Mouse (Mus musculus) cerebellum, adult 2 months (tissue): Measurements from ENCODE around the gene Gm3417.

ENCODE experiments used
- CTCF ChIP-seq: fragments of 200-500 bp; IDR thresholded peaks from 2 replicates; pipeline ENCODE4 v1.5.1; 2011; ENCODE audit warnings: low read depth, mild to moderate bottlenecking, control low read depth, low read length, moderate library complexity, borderline replicate concordance; ENCODE audit not compliant: insufficient read depth
- POLR2A ChIP-seq: fragments of 200-500 bp; IDR thresholded peaks from 2 replicates; pipeline ENCODE4 v1.6.1; 2011; ENCODE audit warnings: low read length, control low read depth, borderline replicate concordance; ENCODE audit not compliant: insufficient read depth

DNA sequence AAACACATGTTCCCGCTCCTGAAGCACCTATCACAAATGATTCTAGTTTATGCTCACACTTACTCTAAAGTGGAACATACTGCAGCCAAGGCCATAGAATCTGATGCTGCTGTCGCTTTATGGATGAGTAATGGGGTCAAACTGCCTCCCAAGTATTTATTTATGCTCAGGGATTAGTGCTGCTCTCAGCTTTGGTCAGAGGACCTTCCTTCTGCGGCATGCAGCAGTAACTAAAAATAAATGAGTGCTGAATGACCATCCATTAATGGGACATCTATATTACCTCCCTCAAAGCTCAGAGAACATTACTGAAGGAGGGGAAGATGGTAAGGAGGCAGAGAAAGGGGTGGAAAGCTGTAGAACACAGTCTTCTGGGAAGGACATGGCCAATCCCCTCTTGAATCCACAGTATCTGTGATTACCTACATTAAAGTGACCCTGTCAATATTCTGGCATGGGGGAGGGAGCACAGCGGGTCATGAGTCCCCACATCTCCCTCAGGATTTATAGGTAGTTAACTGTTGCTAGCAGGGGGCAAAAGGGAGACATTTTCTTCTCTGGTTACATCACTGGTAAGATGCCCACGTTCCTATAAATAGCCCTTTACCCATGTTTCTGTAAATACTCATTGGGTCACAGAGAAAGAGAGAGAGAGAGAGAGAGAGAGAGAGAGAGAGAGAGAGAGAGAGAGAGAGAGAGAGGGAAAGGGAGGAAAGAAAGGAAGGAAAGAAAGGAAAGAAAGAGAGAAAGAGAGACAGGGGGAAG is 42.6 kb downstream of the Gm3417 start:
- TF ChIP-seq CTCF (no peak), POLR2A (no peak)
